Comparison of ENCODE assay signal across 18 mouse cellular contexts in the genomic region with DNA sequence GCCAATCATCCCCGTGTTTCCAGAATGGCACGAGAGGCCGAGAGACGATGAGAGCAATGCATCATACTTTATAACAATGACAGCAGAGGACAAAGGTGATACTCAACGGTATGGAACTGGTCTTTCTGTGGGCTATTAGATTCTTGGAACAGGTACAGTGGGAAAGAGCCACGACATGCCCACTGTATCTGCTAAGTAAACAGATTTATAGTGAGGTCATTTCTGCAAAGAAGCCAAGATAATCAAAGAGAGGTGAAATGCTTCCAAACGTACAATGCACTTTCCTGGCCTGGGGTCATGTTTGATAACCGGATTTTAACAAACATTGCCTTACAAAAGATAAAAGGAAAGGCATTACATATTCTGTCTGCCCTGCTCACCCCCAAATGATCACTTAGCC.
"Had no signal": no experiment of that assay in that cellular context is flagged by ENCODE, and none has a peak within 500 bp of the region (broad histone marks: within the 10 kb centered on the region; RNA-seq: fewer than 3 reads in every experiment).

No protein-coding gene starts in this region.

- H3K9ac ChIP-seq: liver, embryonic 14.5 days; lung, embryonic 14.5 days; midbrain, embryonic 12.5 days; midbrain, embryonic 15.5 days; neural tube, embryonic 12.5 days; neural tube, embryonic 15.5 days had no signal

- H3K9me3 ChIP-seq: midbrain, embryonic 12.5 days; midbrain, embryonic 15.5 days; neural tube, embryonic 12.5 days; neural tube, embryonic 15.5 days had no signal

- H3K27ac ChIP-seq: kidney, postnatal 0 days; left cerebral cortex, adult 2 months; liver, embryonic 14.5 days; macrophage; midbrain, embryonic 12.5 days; midbrain, embryonic 15.5 days; neural tube, embryonic 12.5 days; neural tube, embryonic 15.5 days had no signal

- DNase-seq: kidney, adult 2 months; kidney, postnatal 25 days; layer of hippocampus, postnatal 36 days; lung, embryonic 14.5 days; right cerebral cortex, adult 18-20 months; right cerebral cortex, postnatal 14 days; right cerebral cortex, postnatal 4 days; thymus, postnatal 25 days had no signal

- ATAC-seq: intestine, postnatal 0 days; lung, postnatal 0 days; midbrain, embryonic 15.5 days had no signal

- H3K36me3 ChIP-seq: midbrain, embryonic 15.5 days; neural tube, embryonic 15.5 days had no signal

- H3K4me2 ChIP-seq: lung, embryonic 14.5 days; midbrain, embryonic 12.5 days; midbrain, embryonic 15.5 days; neural tube, embryonic 12.5 days; neural tube, embryonic 15.5 days had no signal

- H3K4me1 ChIP-seq: midbrain, embryonic 12.5 days; midbrain, embryonic 15.5 days; neural tube, embryonic 12.5 days; neural tube, embryonic 15.5 days had no signal

- H3K4me3 ChIP-seq: left cerebral cortex, adult 2 months; midbrain, embryonic 12.5 days; midbrain, embryonic 15.5 days; neural tube, embryonic 12.5 days; neural tube, embryonic 15.5 days had no signal

- H3K27me3 ChIP-seq: midbrain, embryonic 12.5 days; midbrain, embryonic 15.5 days; neural tube, embryonic 12.5 days; neural tube, embryonic 15.5 days had no signal
